Comparison of ENCODE assay signal across 1 mouse cellular context in genomic region chr9:110657474-110658078, GRCm38 (mm10).
TF ChIP-seq lines count a peak whose summit lies in the region.

No protein-coding gene starts in this region.

TF ChIP-seq in MEL, 35 proteins besides CTCF, POLR2A, EP300 and RAD21 (continued from another document):
- TF ChIP-seq USF1 (IDR thresholded peaks at IDR 0.05; ENCODE audit: low read depth, low read length) (peak; percentile 10; the same call in 1 of the 2 replicates), JUND (IDR thresholded peaks at IDR 0.05; ENCODE audit: low read depth, low read length) (no peak), MXI1 (IDR thresholded peaks at IDR 0.05; ENCODE audit: low read depth, low read length) (peak; percentile 36; the same call in 1 of the 2 replicates), KAT2A (conservative IDR thresholded peaks at IDR 0.05; ENCODE audit: low read depth, low read length) (no peak), ELF1 (IDR thresholded peaks at IDR 0.05; ENCODE audit: low read depth, low read length) (no peak), TAL1 (IDR thresholded peaks at IDR 0.05; ENCODE audit: low read length) (no peak), MYB (IDR thresholded peaks at IDR 0.05; ENCODE audit: low read depth, low read length) (no peak)
